Mouse (Mus musculus) hindbrain, embryonic 10.5 days (tissue): ENCODE results near the gene Sema4a. TPM values are rescaled to one million over a fixed set of nuclear protein-coding genes. Genes with fewer than 3 reads are reported as not detected.

Experiments
- DNase-seq: peaks from one replicate; pipeline ENCODE4 v3.0.0-alpha.2; 2017; ENCODE audit warnings: low spot score
- H3K27ac ChIP-seq: fragments of 300-500 bp; sonication (generic); 2 replicates; pipeline ENCODE4 v1.5.1; 2016; ENCODE audit warnings: mild to moderate bottlenecking, moderate library complexity
- H3K27me3 ChIP-seq: fragments of 300-500 bp; sonication (generic); 2 replicates; pipeline ENCODE4 v1.6.1; 2016; ENCODE audit warnings: mild to moderate bottlenecking; ENCODE audit not compliant: poor library complexity, insufficient read depth, severe bottlenecking
- H3K36me3 ChIP-seq: fragments of 300-500 bp; sonication (generic); 2 replicates; pipeline ENCODE4 v1.6.1; 2016; ENCODE audit warnings: mild to moderate bottlenecking, moderate library complexity
- H3K4me1 ChIP-seq: fragments of 300-500 bp; sonication (generic); replicated peaks from 2 replicates; pipeline ENCODE4 v1.6.1; 2016; ENCODE audit warnings: mild to moderate bottlenecking
- H3K4me3 ChIP-seq: fragments of 300-500 bp; sonication (generic); 2 replicates; pipeline ENCODE4 v1.5.1; 2016; ENCODE audit warnings: mild to moderate bottlenecking, moderate library complexity
- H3K9me3 ChIP-seq: fragments of 300-500 bp; sonication (generic); 2 replicates; pipeline ENCODE4 v1.6.1; 2016; ENCODE audit warnings: mild to moderate bottlenecking, moderate library complexity
- WGBS: fragments of 180-500 bp; shearing (Covaris S2); methylation state at CpG from one replicate; pipeline ENCODE4 v1.1.7; 2016; 5-methylcytosine and 5-hydroxymethylcytosine counted together
- polyA plus RNA-seq: library from polyadenylated mRNA; unstranded; fragments of >200 nt; fragmentation: Nextera tagmentation; extraction: Ambion mirVana; gene quantifications from 2 replicates; pipeline ENCODE4 v1.2.1, GENCODE M21; 2016

Sema4a gene
- polyA plus RNA-seq, 1 experiment from 2014 or later = 8.6 TPM

DNA sequence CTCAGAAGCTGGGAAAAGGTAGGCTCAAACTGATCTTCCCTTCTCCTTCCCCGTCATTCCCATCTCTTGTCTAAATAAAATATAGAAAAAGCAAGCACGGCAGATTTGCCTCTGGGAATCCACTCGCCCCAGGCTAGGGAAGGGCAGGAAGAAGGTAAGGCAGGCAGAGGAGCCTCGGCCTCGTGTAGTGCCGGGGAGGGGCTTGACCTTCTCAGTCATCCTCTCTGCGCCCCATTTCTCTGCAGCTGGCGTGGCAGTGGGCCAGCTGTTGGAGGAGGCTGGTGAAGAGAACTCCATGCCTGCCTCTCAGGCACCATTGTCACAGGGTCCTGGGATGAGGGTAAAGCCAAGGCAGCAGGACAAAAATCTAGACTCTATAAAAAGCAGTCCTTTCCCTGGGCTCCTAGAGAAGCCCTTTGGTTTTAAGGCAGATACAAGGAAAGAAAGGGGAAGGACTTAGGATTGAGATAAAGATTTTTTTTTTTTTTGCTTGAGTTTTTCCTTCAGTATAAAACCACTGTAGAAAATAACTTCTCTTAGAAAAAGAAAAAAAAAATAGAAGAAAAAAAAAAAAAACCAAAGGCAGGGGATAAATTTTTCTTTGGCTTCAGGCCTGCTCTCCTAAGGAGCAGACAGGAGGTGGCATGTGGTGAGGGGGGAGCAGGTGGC, 20.5 kb upstream of the Sema4a start:
- no peak overlapping the region for H3K27ac ChIP-seq
- peaks cover 63% of the 10 kb centered on the region for H3K27me3 ChIP-seq
- DNase-seq = no peak
- H3K4me1 ChIP-seq = peaks cover 32% of the 10 kb centered on the region
- WGBS = 66% methylated on average over 8 of the region's 8 CpGs
- H3K4me3 ChIP-seq = no peak overlapping the region
- H3K36me3 ChIP-seq = no peaks in the 10 kb centered on the region
- no peaks in the 10 kb centered on the region for H3K9me3 ChIP-seq

DNA sequence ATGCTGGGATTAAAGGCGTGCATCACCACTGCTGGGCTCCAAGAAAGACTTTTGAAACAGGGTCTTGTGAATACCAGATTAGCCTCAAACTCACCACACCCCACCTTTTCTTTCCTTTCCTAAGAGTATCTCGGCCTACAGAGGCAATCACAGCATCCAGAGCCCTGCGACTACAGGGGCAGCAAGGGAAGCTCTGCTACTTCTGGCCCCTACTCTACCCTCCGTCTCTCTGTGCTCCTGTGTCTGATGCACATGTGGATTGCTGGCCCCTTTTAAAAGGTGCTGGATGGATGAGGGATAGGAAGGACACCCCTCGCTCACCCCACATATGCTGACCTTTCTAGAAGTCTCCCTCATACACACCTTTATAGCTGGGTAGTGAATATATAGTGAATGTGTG, 19.7 kb upstream of the Sema4a start:
- H3K27ac ChIP-seq = no peak overlapping the region
- H3K4me1 ChIP-seq = peaks cover 32% of the 10 kb centered on the region
- 85% methylated on average over 5 of the region's 5 CpGs for WGBS
- peaks cover 55% of the 10 kb centered on the region for H3K27me3 ChIP-seq
- DNase-seq = no peak
- no peaks in the 10 kb centered on the region for H3K36me3 ChIP-seq
- H3K4me3 ChIP-seq = no peak overlapping the region
- H3K9me3 ChIP-seq = no peaks in the 10 kb centered on the region

- Histone ChIP-seq H3K9me3 (no peaks in the 10 kb centered on the region), H3K27me3 (peaks cover 46% of the 10 kb centered on the region), H3K4me3 (no peak overlapping the region), H3K36me3 (no peaks in the 10 kb centered on the region), H3K4me1 (peaks cover 29% of the 10 kb centered on the region), H3K27ac (no peak overlapping the region)
- no peak for DNase-seq
- WGBS = 81% methylated on average over 4 of the region's 4 CpGs
Measured at GRCm38 (mm10) chr3:88479828-88480227, 18.8 kb upstream of the Sema4a start.

- DNase-seq = no peak
- no peaks in the 10 kb centered on the region for H3K36me3 ChIP-seq
- H3K27me3 ChIP-seq = peaks cover 40% of the 10 kb centered on the region
- peaks cover 23% of the 10 kb centered on the region for H3K4me1 ChIP-seq
- 60% methylated on average over 3 of the region's 3 CpGs for WGBS
- no peaks in the 10 kb centered on the region for H3K9me3 ChIP-seq
- no peak overlapping the region for H3K4me3 ChIP-seq
- no peak overlapping the region for H3K27ac ChIP-seq
Measured at GRCm38 (mm10) chr3:88479163-88479562, 18.2 kb upstream of the Sema4a start.

DNA sequence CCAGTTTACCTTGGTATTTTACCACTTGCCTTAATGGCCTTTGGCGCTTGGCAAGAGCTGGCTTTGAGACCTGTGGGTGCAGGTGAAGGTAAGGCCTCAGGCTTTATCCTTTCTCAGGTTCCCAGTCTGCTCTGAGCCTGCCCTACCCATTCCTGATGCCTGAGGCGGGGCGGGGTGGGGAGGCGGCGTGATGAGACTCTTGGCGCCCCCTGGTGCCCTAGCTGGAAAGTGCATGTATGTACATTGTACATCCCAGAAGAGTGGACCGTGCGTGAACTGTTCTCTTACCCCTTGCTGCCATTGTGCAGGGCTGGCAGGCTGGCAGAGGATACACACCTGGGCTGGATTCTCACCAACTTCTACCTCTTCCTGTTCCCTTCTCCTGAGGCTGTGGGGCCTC, 16.8 kb upstream of the Sema4a start:
- DNase-seq = peak; percentile 85
- H3K27me3 ChIP-seq = peaks cover 26% of the 10 kb centered on the region
- peaks cover 23% of the 10 kb centered on the region for H3K4me1 ChIP-seq
- 3% methylated on average over 8 of the region's 8 CpGs for WGBS
- H3K36me3 ChIP-seq = no peaks in the 10 kb centered on the region
- H3K27ac ChIP-seq = no peak overlapping the region
- no peaks in the 10 kb centered on the region for H3K9me3 ChIP-seq
- no peak overlapping the region for H3K4me3 ChIP-seq

GRCm38 (mm10) chr3:88476403-88476802, 15.4 kb upstream of the Sema4a start:
- H3K4me1 ChIP-seq = peaks cover 15% of the 10 kb centered on the region
- no peaks in the 10 kb centered on the region for H3K9me3 ChIP-seq
- H3K27me3 ChIP-seq = peaks cover 13% of the 10 kb centered on the region
- DNase-seq = no peak
- no peak overlapping the region for H3K27ac ChIP-seq
- no peaks in the 10 kb centered on the region for H3K36me3 ChIP-seq
- H3K4me3 ChIP-seq = no peak overlapping the region
- WGBS = 71% methylated on average over 6 of the region's 6 CpGs

GRCm38 (mm10) chr3:88473571-88473970, 12.6 kb upstream of the Sema4a start:
- WGBS = 93% methylated on average over 1 of the region's 1 CpGs
- Histone ChIP-seq H3K4me1 (peaks cover 13% of the 10 kb centered on the region), H3K4me3 (no peak overlapping the region), H3K9me3 (no peaks in the 10 kb centered on the region), H3K27me3 (no peaks in the 10 kb centered on the region), H3K27ac (no peak overlapping the region), H3K36me3 (no peaks in the 10 kb centered on the region)
- DNase-seq = no peak

- 41% methylated on average over 5 of the region's 5 CpGs for WGBS
- H3K4me1 ChIP-seq = peaks cover 13% of the 10 kb centered on the region
- no peaks in the 10 kb centered on the region for H3K9me3 ChIP-seq
- DNase-seq = peak; percentile 55
- H3K4me3 ChIP-seq = no peak overlapping the region
- H3K27me3 ChIP-seq = 0 out of 2 replicates have a peak, but pooled peaks cover 2% of the 10 kb centered on the region
- peak overlapping the region; percentile 6; the same call in 1 of the 2 replicates for H3K27ac ChIP-seq
- H3K36me3 ChIP-seq = no peaks in the 10 kb centered on the region
Measured at GRCm38 (mm10) chr3:88473020-88473419, 12.0 kb upstream of the Sema4a start.

DNA sequence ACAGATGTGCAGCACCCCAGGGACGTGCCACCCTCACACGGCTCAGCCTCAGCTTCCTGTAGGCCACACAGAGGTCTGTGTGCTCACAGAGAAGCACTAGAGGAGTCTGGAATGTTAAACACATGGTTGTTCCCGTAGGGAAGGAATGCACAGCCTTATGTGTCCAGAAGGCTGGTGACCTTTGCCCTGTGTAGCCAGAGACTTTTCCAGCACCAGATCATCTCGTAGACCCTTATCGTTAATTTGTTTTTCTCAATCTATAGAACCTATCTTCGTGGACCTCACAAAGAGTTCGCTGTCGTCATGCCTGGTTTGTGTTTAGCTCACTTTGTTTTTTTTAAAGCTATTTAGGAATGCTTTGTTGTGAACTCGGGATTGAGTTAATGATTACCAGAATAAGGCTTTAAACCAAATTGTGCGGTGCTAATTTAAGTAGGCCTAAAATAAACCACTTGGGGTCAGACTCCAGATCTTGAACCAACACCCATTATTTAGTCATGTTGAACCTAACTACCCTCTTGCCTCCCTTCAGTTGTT, 10.0 kb upstream of the Sema4a start:
- 64% methylated on average over 10 of the region's 10 CpGs for WGBS
- Histone ChIP-seq H3K27ac (no peak overlapping the region), H3K36me3 (no peaks in the 10 kb centered on the region), H3K4me3 (no peak overlapping the region), H3K4me1 (peaks cover 13% of the 10 kb centered on the region), H3K9me3 (no peaks in the 10 kb centered on the region), H3K27me3 (peaks cover 10% of the 10 kb centered on the region; the same call in 1 of the 2 replicates)
- no peak for DNase-seq

GRCm38 (mm10) chr3:88469466-88469865, 8.5 kb upstream of the Sema4a start:
- Histone ChIP-seq H3K27me3 (peaks cover 10% of the 10 kb centered on the region; the same call in 1 of the 2 replicates), H3K4me1 (peaks cover 13% of the 10 kb centered on the region), H3K36me3 (no peaks in the 10 kb centered on the region), H3K4me3 (no peak overlapping the region), H3K9me3 (no peaks in the 10 kb centered on the region), H3K27ac (no peak overlapping the region)
- DNase-seq = no peak
- WGBS = 82% methylated on average over 2 of the region's 2 CpGs

- Histone ChIP-seq H3K36me3 (no peaks in the 10 kb centered on the region), H3K4me1 (peaks cover 5% of the 10 kb centered on the region; the same call in 1 of the 2 replicates), H3K9me3 (no peaks in the 10 kb centered on the region), H3K27me3 (peaks cover 10% of the 10 kb centered on the region; the same call in 1 of the 2 replicates), H3K27ac (no peak overlapping the region), H3K4me3 (peak overlapping the region; percentile 4; the same call in 1 of the 2 replicates)
- 31% methylated on average over 16 of the region's 16 CpGs for WGBS
- peak; percentile 88 for DNase-seq
Measured at GRCm38 (mm10) chr3:88467116-88467824, 6.3 kb upstream of the Sema4a start.

- H3K27ac ChIP-seq = no peak overlapping the region
- H3K36me3 ChIP-seq = no peaks in the 10 kb centered on the region
- 79% methylated on average over 2 of the region's 2 CpGs for WGBS
- H3K27me3 ChIP-seq = peaks cover 25% of the 10 kb centered on the region
- H3K4me3 ChIP-seq = no peak overlapping the region
- peaks cover 16% of the 10 kb centered on the region for H3K4me1 ChIP-seq
- H3K9me3 ChIP-seq = no peaks in the 10 kb centered on the region
- no peak for DNase-seq
Measured at GRCm38 (mm10) chr3:88465127-88465526, 4.1 kb upstream of the Sema4a start.

DNA sequence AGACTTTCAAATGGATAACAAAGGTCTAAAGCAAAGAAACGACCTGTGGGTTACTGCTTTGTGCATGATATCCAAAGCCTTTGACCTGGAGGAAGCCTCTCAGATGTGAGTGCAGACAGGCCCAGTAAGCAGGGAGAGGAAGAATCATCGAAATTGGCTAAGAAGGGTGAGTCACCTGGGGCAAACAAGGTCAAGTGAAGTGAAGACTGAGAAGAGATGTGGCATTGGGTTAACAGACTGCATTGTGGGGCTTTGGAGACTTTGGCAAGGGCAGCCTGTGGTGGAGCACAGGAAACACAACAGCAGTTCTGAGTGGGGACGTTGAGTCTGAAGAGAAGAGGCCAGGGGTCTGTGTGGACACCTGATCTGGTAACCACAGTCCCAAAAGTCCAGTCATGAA, 3.4 kb upstream of the Sema4a start:
- Histone ChIP-seq H3K4me1 (peaks cover 21% of the 10 kb centered on the region), H3K27ac (no peak overlapping the region), H3K9me3 (no peaks in the 10 kb centered on the region), H3K36me3 (no peaks in the 10 kb centered on the region), H3K27me3 (peaks cover 32% of the 10 kb centered on the region), H3K4me3 (no peak overlapping the region)
- 58% methylated on average over 3 of the region's 3 CpGs for WGBS
- no peak for DNase-seq
